Mouse (Mus musculus): Measurements from ENCODE around the gene D1Pas1. TPM values are rescaled to one million over a fixed set of nuclear protein-coding genes. Genes with fewer than 3 reads are reported as not detected.

The D1Pas1 gene
- total RNA-seq, 2 experiments from 2014 or later = 0.10 TPM; not detected in 1

- DNase-seq (ENCODE audit: low spot score in 2 of 2) = no peak
- Histone ChIP-seq H3K4me3 (no peak overlapping the region), H3K27ac (no peak overlapping the region)
- peak; percentile 50 for TF ChIP-seq CTCF (conservative IDR thresholded peaks at IDR 0.05)
Measured at GRCm38 (mm10) chr1:186959380-186959779, 7.8 kb upstream of the D1Pas1 start.

- DNase-seq (ENCODE audit: low spot score in 2 of 2) = no peak
- no peak for TF ChIP-seq CTCF (conservative IDR thresholded peaks at IDR 0.05)
Measured at GRCm38 (mm10) chr1:186964143-186964875, 2.9 kb upstream of the D1Pas1 start.

GRCm38 (mm10) chr1:186967926-186968325 lies 710 bp downstream of the D1Pas1 start:
- TF ChIP-seq CTCF (conservative IDR thresholded peaks at IDR 0.05) = no peak
- H3K4me3 ChIP-seq = no peak overlapping the region
- DNase-seq (ENCODE audit: low spot score in 2 of 2) = no peak
- H3K27ac ChIP-seq = no peak overlapping the region

More at GRCm38 (mm10) chr1:186964143-186964875, 2.9 kb upstream of the D1Pas1 start:
- H3K4me3 ChIP-seq = no peak overlapping the region
- H3K27ac ChIP-seq = no peak overlapping the region

GRCm38 (mm10) chr1:186976937-186977540 lies 9.8 kb downstream of the D1Pas1 start:
- no peak overlapping the region for H3K4me3 ChIP-seq
- no peak for DNase-seq (ENCODE audit: low spot score in 2 of 2)
- TF ChIP-seq CTCF (conservative IDR thresholded peaks at IDR 0.05) = no peak
- H3K27ac ChIP-seq = no peak overlapping the region

GRCm38 (mm10) chr1:186977801-186978200 lies 10.6 kb downstream of the D1Pas1 start:
- no peak overlapping the region for H3K27ac ChIP-seq
- H3K4me3 ChIP-seq = no peak overlapping the region
- DNase-seq (ENCODE audit: low spot score in 2 of 2) = no peak
- no peak for TF ChIP-seq CTCF (conservative IDR thresholded peaks at IDR 0.05)

- DNase-seq (ENCODE audit: low spot score in 2 of 2) = no peak
Measured at GRCm38 (mm10) chr1:186979465-186979864, 12.2 kb downstream of the D1Pas1 start.

GRCm38 (mm10) chr1:186980503-186980902 lies 13.3 kb downstream of the D1Pas1 start:
- TF ChIP-seq CTCF (conservative IDR thresholded peaks at IDR 0.05) = no peak
- H3K4me3 ChIP-seq = no peak overlapping the region
- no peak overlapping the region for H3K27ac ChIP-seq
- DNase-seq (ENCODE audit: low spot score in 2 of 2) = no peak

More at GRCm38 (mm10) chr1:186979465-186979864, 12.2 kb downstream of the D1Pas1 start:
- Histone ChIP-seq H3K4me3 (no peak overlapping the region), H3K27ac (no peak overlapping the region)
- TF ChIP-seq CTCF (conservative IDR thresholded peaks at IDR 0.05) = no peak

- no peak overlapping the region for H3K27ac ChIP-seq
- no peak for DNase-seq (ENCODE audit: low spot score in 2 of 2)
- no peak for TF ChIP-seq CTCF (conservative IDR thresholded peaks at IDR 0.05)
- H3K4me3 ChIP-seq = no peak overlapping the region
Measured at GRCm38 (mm10) chr1:186985131-186985530, 17.9 kb downstream of the D1Pas1 start.

GRCm38 (mm10) chr1:186986086-186986485 lies 18.9 kb downstream of the D1Pas1 start:
- H3K27ac ChIP-seq = no peak overlapping the region
- no peak for DNase-seq (ENCODE audit: low spot score in 2 of 2)
- TF ChIP-seq CTCF (conservative IDR thresholded peaks at IDR 0.05) = no peak
- H3K4me3 ChIP-seq = no peak overlapping the region

- no peak for TF ChIP-seq CTCF (conservative IDR thresholded peaks at IDR 0.05)
- H3K27ac ChIP-seq = no peak overlapping the region
- DNase-seq (ENCODE audit: low spot score in 2 of 2) = no peak
- H3K4me3 ChIP-seq = no peak overlapping the region
Measured at GRCm38 (mm10) chr1:186986506-186986905, 19.3 kb downstream of the D1Pas1 start.

GRCm38 (mm10) chr1:186988281-186988682 lies 21.1 kb downstream of the D1Pas1 start:
- no peak for TF ChIP-seq CTCF (conservative IDR thresholded peaks at IDR 0.05)
- DNase-seq (ENCODE audit: low spot score in 2 of 2) = peak in 1 of 2 experiments; percentile 6
- Histone ChIP-seq H3K27ac (no peak overlapping the region), H3K4me3 (no peak overlapping the region)

- no peak overlapping the region for H3K4me3 ChIP-seq
- no peak overlapping the region for H3K27ac ChIP-seq
- TF ChIP-seq CTCF (conservative IDR thresholded peaks at IDR 0.05) = no peak
- DNase-seq (ENCODE audit: low spot score in 2 of 2) = peak in 1 of 2 experiments; percentile 32
Measured at GRCm38 (mm10) chr1:186988822-186989221, 21.6 kb downstream of the D1Pas1 start.

GRCm38 (mm10) chr1:186991473-186991872 lies 24.3 kb downstream of the D1Pas1 start:
- no peak for TF ChIP-seq CTCF (conservative IDR thresholded peaks at IDR 0.05)
- H3K27ac ChIP-seq = no peak overlapping the region
- DNase-seq (ENCODE audit: low spot score in 2 of 2) = peak in 1 of 2 experiments; percentile 3
- H3K4me3 ChIP-seq = no peak overlapping the region

- no peak for TF ChIP-seq CTCF (conservative IDR thresholded peaks at IDR 0.05)
- no peak overlapping the region for H3K27ac ChIP-seq
- H3K4me3 ChIP-seq = no peak overlapping the region
- no peak for DNase-seq (ENCODE audit: low spot score in 2 of 2)
Measured at GRCm38 (mm10) chr1:186992113-186992512, 24.9 kb downstream of the D1Pas1 start.

All from layer of hippocampus, adult 2 months (tissue).